Mouse (Mus musculus): ENCODE data around the gene Rbm18.

The Rbm18 gene

GRCm38 (mm10) chr2:36104436-36104955, 32.1 kb downstream of the Rbm18 start:
- no peak for DNase-seq (ENCODE audit: low spot score)

- peak; percentile 33 for DNase-seq (ENCODE audit: low spot score)
Measured at GRCm38 (mm10) chr2:36103555-36104367, 32.8 kb downstream of the Rbm18 start.

- no peak for DNase-seq (ENCODE audit: low spot score)
Measured at GRCm38 (mm10) chr2:36103069-36103554, 33.5 kb downstream of the Rbm18 start.

GRCm38 (mm10) chr2:36102559-36102946, 34.0 kb downstream of the Rbm18 start:
- DNase-seq (ENCODE audit: low spot score): no peak

GRCm38 (mm10) chr2:36101866-36102558, 34.6 kb downstream of the Rbm18 start:
- DNase-seq (ENCODE audit: low spot score): peak; percentile 34

- peak; percentile 27 for DNase-seq (ENCODE audit: low spot score)
Measured at GRCm38 (mm10) chr2:36099739-36100138, 36.8 kb downstream of the Rbm18 start.

GRCm38 (mm10) chr2:36098021-36098420, 38.6 kb downstream of the Rbm18 start:
- no peak for DNase-seq (ENCODE audit: low spot score)

GRCm38 (mm10) chr2:36097129-36097815, 39.3 kb downstream of the Rbm18 start:
- no peak for DNase-seq (ENCODE audit: low spot score)

GRCm38 (mm10) chr2:36093914-36094475, 42.6 kb downstream of the Rbm18 start:
- no peak for DNase-seq (ENCODE audit: low spot score)

- no peak for DNase-seq (ENCODE audit: low spot score)
Measured at GRCm38 (mm10) chr2:36093301-36093700, 43.3 kb downstream of the Rbm18 start.

GRCm38 (mm10) chr2:36092748-36093147, 43.8 kb downstream of the Rbm18 start:
- peak; percentile 36 for DNase-seq (ENCODE audit: low spot score)

GRCm38 (mm10) chr2:36090853-36091741, 45.5 kb downstream of the Rbm18 start:
- peak; percentile 88 for DNase-seq (ENCODE audit: low spot score)

- DNase-seq (ENCODE audit: low spot score): no peak
Measured at GRCm38 (mm10) chr2:36089190-36089589, 47.4 kb downstream of the Rbm18 start.

GRCm38 (mm10) chr2:36085041-36085440, 51.5 kb downstream of the Rbm18 start:
- no peak for DNase-seq (ENCODE audit: low spot score)

GRCm38 (mm10) chr2:36082802-36083580, 53.6 kb downstream of the Rbm18 start:
- no peak for DNase-seq (ENCODE audit: low spot score)

- peak; percentile 41 for DNase-seq (ENCODE audit: low spot score)
Measured at GRCm38 (mm10) chr2:36081446-36081845, 55.1 kb downstream of the Rbm18 start.

- no peak for DNase-seq (ENCODE audit: low spot score)
Measured at GRCm38 (mm10) chr2:36077160-36077761, 59.3 kb downstream of the Rbm18 start.

GRCm38 (mm10) chr2:36075210-36075609, 61.4 kb downstream of the Rbm18 start:
- DNase-seq (ENCODE audit: low spot score): no peak

- DNase-seq (ENCODE audit: low spot score): no peak
Measured at GRCm38 (mm10) chr2:36073781-36074180, 62.8 kb downstream of the Rbm18 start.

All from yolk sac, embryonic 10.5 days (tissue).